Mouse (Mus musculus) neural tube, embryonic 15.5 days (tissue): ENCODE data around the gene Kdelr3. TPM values are rescaled to one million over a fixed set of nuclear protein-coding genes. Genes with fewer than 3 reads are reported as not detected.

Experiments
- ATAC-seq: fragments of 200-750 bp; cut with Nextera tagmentation; 2 replicates; pipeline ENCODE4 v1.8.0; 2017; ENCODE audit warnings: mild to moderate bottlenecking, moderate TSS enrichment, moderate library complexity; ENCODE audit not compliant: low FRiP score
- H3K27ac ChIP-seq: fragments of 300-500 bp; sonication (generic); replicated peaks from 2 replicates; pipeline ENCODE4 v1.5.1; 2015; ENCODE audit warnings: mild to moderate bottlenecking, inconsistent platforms
- H3K27me3 ChIP-seq: fragments of 300-500 bp; sonication (generic); replicated peaks from 2 replicates; pipeline ENCODE4 v1.6.1; 2015; ENCODE audit warnings: inconsistent platforms
- H3K36me3 ChIP-seq: fragments of 300-500 bp; sonication (generic); 2 replicates; pipeline ENCODE4 v1.6.1; 2015; ENCODE audit warnings: inconsistent platforms
- H3K4me1 ChIP-seq: fragments of 300-500 bp; sonication (generic); 2 replicates; pipeline ENCODE4 v1.6.1; 2015; ENCODE audit warnings: inconsistent platforms
- H3K4me2 ChIP-seq: fragments of 300-500 bp; sonication (generic); 2 replicates; pipeline ENCODE4 v1.6.1; 2015; ENCODE audit warnings: inconsistent platforms, mild to moderate bottlenecking, moderate library complexity
- H3K4me3 ChIP-seq: fragments of 300-500 bp; sonication (generic); replicated peaks from 2 replicates; pipeline ENCODE4 v1.5.1; 2015; ENCODE audit warnings: mild to moderate bottlenecking, inconsistent platforms
- H3K9ac ChIP-seq: fragments of 300-500 bp; sonication (generic); replicated peaks from 2 replicates; pipeline ENCODE4 v1.6.1; 2015; ENCODE audit warnings: mild to moderate bottlenecking, inconsistent platforms
- H3K9me3 ChIP-seq: fragments of 300-500 bp; sonication (generic); replicated peaks from 2 replicates; pipeline ENCODE4 v1.6.1; 2016; ENCODE audit warnings: inconsistent platforms
- WGBS: fragments of 180-500 bp; shearing (Covaris S2); methylation state at CpG from one replicate; pipeline ENCODE4 v1.1.7; 2015; ENCODE audit warnings: mixed read lengths; 5-methylcytosine and 5-hydroxymethylcytosine counted together
- polyA plus RNA-seq: library from polyadenylated mRNA; unstranded; fragments of >200 nt; fragmentation: Nextera tagmentation; extraction: Ambion mirVana; gene quantifications from 2 replicates; pipeline ENCODE4 v1.2.1, GENCODE M21; 2015

Kdelr3 gene
- polyA plus RNA-seq, 1 experiment from 2014 or later, result 18.5 TPM

GRCm38 (mm10) chr15:79545921-79546399 lies 29.7 kb downstream of the Kdelr3 start:
- Histone ChIP-seq H3K4me2 (peak overlapping the region; percentile 69), H3K27ac (peak overlapping the region; percentile 99), H3K4me3 (peak overlapping the region; percentile 84), H3K9me3 (no peaks in the 10 kb centered on the region), H3K36me3 (peaks cover 29% of the 10 kb centered on the region), H3K4me1 (peaks cover 27% of the 10 kb centered on the region), H3K9ac (peak overlapping the region; percentile 97), H3K27me3 (no peaks in the 10 kb centered on the region)
- WGBS, result under 1% methylated on average over 51 of the region's 52 CpGs
- ATAC-seq, result peak; percentile 77

GRCm38 (mm10) chr15:79546410-79547288 lies 30.4 kb downstream of the Kdelr3 start, which contains the start of gene Ddx17:
Gene Ddx17, minus strand, starts transcription at chr15:79546741.
- H3K9me3 ChIP-seq, result no peaks in the 10 kb centered on the region
- H3K27me3 ChIP-seq, result no peaks in the 10 kb centered on the region
- peak within 1 kb of the TSS; percentile 69 for H3K4me2 ChIP-seq
- H3K9ac ChIP-seq, result peak within 1 kb of the TSS; percentile 97
- peak; percentile 98 for ATAC-seq
- peak within 1 kb of the TSS; percentile 84 for H3K4me3 ChIP-seq
- peaks cover 25% of the 10 kb centered on the region for H3K36me3 ChIP-seq
- peak within 1 kb of the TSS; percentile 99 for H3K27ac ChIP-seq
- WGBS, result 1% methylated on average over 84 of the region's 84 CpGs
- H3K4me1 ChIP-seq, result peaks cover 27% of the 10 kb centered on the region

- 80% methylated on average over 17 of the region's 17 CpGs for WGBS
- peak overlapping the region; percentile 84 for H3K4me3 ChIP-seq
- H3K9me3 ChIP-seq, result no peaks in the 10 kb centered on the region
- H3K4me1 ChIP-seq, result peaks cover 27% of the 10 kb centered on the region
- peak overlapping the region; percentile 36 for H3K9ac ChIP-seq
- H3K4me2 ChIP-seq, result peak overlapping the region; percentile 57
- peak; percentile 31 for ATAC-seq
- H3K27me3 ChIP-seq, result no peaks in the 10 kb centered on the region
- H3K27ac ChIP-seq, result peak overlapping the region; percentile 99
- peaks cover 18% of the 10 kb centered on the region for H3K36me3 ChIP-seq
Observed at GRCm38 (mm10) chr15:79547289-79547820, 31.1 kb downstream of the Kdelr3 start.

DNA sequence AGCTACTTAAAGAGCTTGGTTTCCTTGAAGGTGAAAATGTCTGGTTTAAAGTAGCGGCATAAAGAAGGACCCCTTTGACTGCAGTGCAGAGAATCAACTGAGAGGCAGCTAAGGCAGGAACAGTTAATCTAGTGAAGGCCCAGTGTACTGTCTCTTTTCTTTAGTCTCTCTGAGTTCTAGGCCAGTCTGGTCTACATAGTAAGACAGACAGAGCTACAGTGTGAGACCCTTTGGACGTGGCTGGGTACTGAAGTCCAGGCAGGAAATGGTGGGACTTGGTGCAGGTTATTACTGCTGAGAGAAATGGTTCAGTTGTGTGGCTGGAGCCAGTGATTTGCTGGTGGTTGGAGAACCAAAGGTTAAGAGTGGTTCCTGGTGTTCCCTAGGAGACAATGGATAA lies 32.0 kb downstream of the Kdelr3 start:
- Histone ChIP-seq H3K9me3 (no peaks in the 10 kb centered on the region), H3K9ac (no peak overlapping the region), H3K4me1 (peaks cover 24% of the 10 kb centered on the region), H3K4me3 (no peak overlapping the region), H3K36me3 (peaks cover 10% of the 10 kb centered on the region), H3K27me3 (no peaks in the 10 kb centered on the region), H3K27ac (no peak overlapping the region), H3K4me2 (no peak overlapping the region)
- 92% methylated on average over 2 of the region's 2 CpGs for WGBS
- ATAC-seq, result no peak

DNA sequence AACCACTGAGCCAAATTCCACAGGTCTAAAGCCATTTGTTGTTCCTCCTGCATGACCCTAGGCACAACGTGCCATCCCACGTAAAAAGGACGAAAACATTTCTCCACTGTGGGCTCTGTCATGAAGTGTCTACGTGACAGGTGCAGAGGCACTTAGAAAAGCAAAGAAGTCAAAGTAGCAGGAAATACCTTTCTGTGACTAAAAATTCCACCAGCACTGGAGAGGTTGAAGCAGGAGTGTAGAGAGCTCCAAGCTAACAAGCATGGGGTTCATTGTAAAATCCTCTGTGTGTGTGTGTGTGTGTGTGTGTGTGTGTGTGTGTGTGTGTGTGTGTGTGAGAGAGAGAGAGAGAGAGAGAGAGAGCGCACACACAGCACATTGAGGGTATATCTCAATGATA lies 36.4 kb downstream of the Kdelr3 start:
- H3K4me3 ChIP-seq, result no peak overlapping the region
- ATAC-seq, result no peak
- no peaks in the 10 kb centered on the region for H3K9me3 ChIP-seq
- no peaks in the 10 kb centered on the region for H3K27me3 ChIP-seq
- H3K4me2 ChIP-seq, result no peak overlapping the region
- no peaks in the 10 kb centered on the region for H3K4me1 ChIP-seq
- H3K27ac ChIP-seq, result no peak overlapping the region
- H3K36me3 ChIP-seq, result no peaks in the 10 kb centered on the region
- no peak overlapping the region for H3K9ac ChIP-seq
- 86% methylated on average over 5 of the region's 5 CpGs for WGBS

GRCm38 (mm10) chr15:79559649-79560048 lies 43.4 kb downstream of the Kdelr3 start:
- no peak overlapping the region for H3K4me2 ChIP-seq
- WGBS, result 78% methylated on average over 3 of the region's 3 CpGs
- no peaks in the 10 kb centered on the region for H3K36me3 ChIP-seq
- no peak overlapping the region for H3K4me3 ChIP-seq
- ATAC-seq, result no peak
- no peak overlapping the region for H3K9ac ChIP-seq
- H3K4me1 ChIP-seq, result no peaks in the 10 kb centered on the region
- no peak overlapping the region for H3K27ac ChIP-seq
- no peaks in the 10 kb centered on the region for H3K27me3 ChIP-seq
- no peaks in the 10 kb centered on the region for H3K9me3 ChIP-seq

GRCm38 (mm10) chr15:79562417-79562816 lies 46.2 kb downstream of the Kdelr3 start:
- H3K4me1 ChIP-seq, result no peaks in the 10 kb centered on the region
- H3K9ac ChIP-seq, result no peak overlapping the region
- no peak overlapping the region for H3K27ac ChIP-seq
- 83% methylated on average over 9 of the region's 9 CpGs for WGBS
- ATAC-seq, result no peak
- no peaks in the 10 kb centered on the region for H3K9me3 ChIP-seq
- no peaks in the 10 kb centered on the region for H3K36me3 ChIP-seq
- no peaks in the 10 kb centered on the region for H3K27me3 ChIP-seq
- H3K4me2 ChIP-seq, result no peak overlapping the region
- H3K4me3 ChIP-seq, result no peak overlapping the region

DNA sequence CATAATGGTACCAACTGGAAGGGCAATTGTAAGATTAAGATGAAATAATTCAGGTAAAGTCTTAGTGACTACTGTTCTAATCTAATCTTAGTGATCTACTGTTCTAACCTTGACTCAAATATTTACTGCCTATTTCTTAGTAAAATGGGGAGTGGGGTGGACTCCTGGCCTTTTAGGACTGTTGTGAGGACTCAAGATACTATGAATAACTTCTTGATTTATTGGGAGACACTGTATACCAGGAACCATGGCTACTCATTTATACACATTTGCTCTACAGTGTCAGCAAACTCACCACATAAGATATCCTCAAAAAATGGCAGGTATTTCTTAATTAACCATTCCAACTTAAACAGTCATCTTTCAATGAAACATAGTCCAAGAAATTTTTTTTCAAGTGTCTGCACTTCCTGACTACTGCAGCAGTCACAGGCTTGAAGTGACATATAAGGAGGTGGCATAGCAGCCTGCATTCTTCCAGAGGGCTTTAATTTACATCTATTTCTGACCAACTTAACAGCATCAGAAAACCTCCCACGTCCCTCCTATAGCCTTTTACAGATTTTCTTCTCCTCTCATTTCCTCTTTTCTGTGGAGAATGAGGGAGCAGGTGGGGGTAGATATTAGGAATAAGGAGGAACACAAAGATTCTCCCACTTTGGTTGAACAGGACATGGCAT lies 59.5 kb downstream of the Kdelr3 start:
- 68% methylated on average over 1 of the region's 1 CpGs for WGBS
- no peaks in the 10 kb centered on the region for H3K9me3 ChIP-seq
- no peaks in the 10 kb centered on the region for H3K4me1 ChIP-seq
- no peak overlapping the region for H3K9ac ChIP-seq
- no peak overlapping the region for H3K4me2 ChIP-seq
- no peaks in the 10 kb centered on the region for H3K27me3 ChIP-seq
- no peak overlapping the region for H3K27ac ChIP-seq
- no peak for ATAC-seq
- no peak overlapping the region for H3K4me3 ChIP-seq
- H3K36me3 ChIP-seq, result no peaks in the 10 kb centered on the region

DNA sequence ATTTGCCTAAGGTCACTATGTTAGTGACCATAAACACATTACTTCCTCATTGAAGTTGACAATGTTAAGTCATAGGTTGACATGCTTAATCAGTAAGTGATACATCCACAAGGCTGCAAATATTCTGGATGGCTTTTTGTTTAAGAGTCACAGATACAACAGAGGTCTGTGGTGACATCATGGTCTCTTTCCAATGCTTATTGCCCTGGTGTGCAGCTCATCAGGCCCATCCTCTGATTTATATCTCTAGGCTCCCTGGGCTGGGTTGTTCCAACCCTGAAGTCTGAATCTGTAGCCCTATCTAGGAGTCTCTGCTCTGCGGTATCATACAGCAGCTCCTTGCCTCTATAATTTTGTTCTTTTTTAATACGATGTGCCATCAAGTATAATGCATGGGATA lies 60.7 kb downstream of the Kdelr3 start:
- no peak for ATAC-seq
- H3K4me2 ChIP-seq, result no peak overlapping the region
- no peaks in the 10 kb centered on the region for H3K36me3 ChIP-seq
- H3K4me3 ChIP-seq, result no peak overlapping the region
- H3K27ac ChIP-seq, result no peak overlapping the region
- no peaks in the 10 kb centered on the region for H3K9me3 ChIP-seq
- 88% methylated on average over 2 of the region's 2 CpGs for WGBS
- H3K27me3 ChIP-seq, result no peaks in the 10 kb centered on the region
- H3K9ac ChIP-seq, result no peak overlapping the region
- H3K4me1 ChIP-seq, result no peaks in the 10 kb centered on the region
